Mouse (Mus musculus) heart, embryonic 14.5 days (tissue): ENCODE results near the gene Sptbn2. TPM values are rescaled to one million over a fixed set of nuclear protein-coding genes. Genes with fewer than 3 reads are reported as not detected.

Source experiments
- ATAC-seq: fragments of 200-750 bp; cut with Nextera tagmentation; 2 replicates; pipeline ENCODE4 v1.8.0; 2017; ENCODE audit warnings: low read depth, moderate TSS enrichment; ENCODE audit not compliant: insufficient number of reproducible peaks, insufficient read depth, low FRiP score
- H3K27ac ChIP-seq, 2 experiments: fragments of 200-500 bp in 1 of 2; fragments of 300-500 bp in 1 of 2; sonication (generic) in 1 of 2; replicated peaks in 1 of 2; 2 replicates each; pipeline ENCODE4 v1.5.1; 2012 to 2014; ENCODE audit warnings: low read depth in 2 of 2, low read length in 2 of 2, control low read depth in 1 of 2, mild to moderate bottlenecking in 1 of 2, mixed read lengths in 1 of 2; ENCODE audit not compliant: control insufficient read depth in 1 of 2, insufficient read depth in 1 of 2
- H3K27me3 ChIP-seq: fragments of 300-500 bp; sonication (generic); 2 replicates; pipeline ENCODE4 v1.6.1; 2014; ENCODE audit warnings: mild to moderate bottlenecking, low read length, control low read depth; ENCODE audit not compliant: control insufficient read depth, insufficient read depth
- H3K36me3 ChIP-seq: fragments of 300-500 bp; sonication (generic); 2 replicates; pipeline ENCODE4 v1.6.1; 2014; ENCODE audit warnings: mild to moderate bottlenecking, control low read depth, low read length, mixed read lengths; ENCODE audit not compliant: control insufficient read depth, insufficient read depth
- H3K4me1 ChIP-seq, 2 experiments: fragments of 200-500 bp in 1 of 2; fragments of 300-500 bp in 1 of 2; sonication (generic) in 1 of 2; 2 replicates each; pipeline ENCODE4 v1.6.1; 2012 to 2014; ENCODE audit warnings: low read length in 2 of 2, control low read depth in 1 of 2, mixed read lengths in 1 of 2; ENCODE audit not compliant: control insufficient read depth in 2 of 2, insufficient read depth in 2 of 2
- H3K4me2 ChIP-seq: fragments of 300-500 bp; sonication (generic); 2 replicates; pipeline ENCODE4 v1.6.1; 2014; ENCODE audit warnings: mild to moderate bottlenecking, low read length
- H3K4me3 ChIP-seq, 2 experiments: fragments of 200-500 bp in 1 of 2; fragments of 300-500 bp in 1 of 2; sonication (generic) in 1 of 2; 2 replicates each; pipeline ENCODE4 v1.5.1; 2012 to 2014; ENCODE audit warnings: low read length in 2 of 2, mild to moderate bottlenecking in 2 of 2, control low read depth in 1 of 2, low read depth in 1 of 2, moderate library complexity in 1 of 2; ENCODE audit not compliant: control insufficient read depth in 1 of 2, insufficient read depth in 1 of 2
- H3K9ac ChIP-seq: fragments of 300-500 bp; sonication (generic); 2 replicates; pipeline ENCODE4 v1.6.1; 2014; ENCODE audit warnings: mild to moderate bottlenecking, low read length
- H3K9me3 ChIP-seq: fragments of 300-500 bp; sonication (generic); 2 replicates; pipeline ENCODE4 v1.6.1; 2016; ENCODE audit warnings: low read length, control low read depth; ENCODE audit not compliant: control insufficient read depth
- WGBS: fragments of 180-500 bp; shearing (Covaris S2); extraction: QIAGEN DNeasy Blood & Tissue Kit; methylation state at CpG from one replicate; pipeline ENCODE4 v1.1.7; 2014; 5-methylcytosine and 5-hydroxymethylcytosine counted together
- polyA plus RNA-seq: library from polyadenylated mRNA; unstranded; fragments of >200 nt; fragmentation: Nextera tagmentation; extraction: Ambion mirVana; gene quantifications from 2 replicates; pipeline ENCODE4 v1.2.1, GENCODE M21; 2014

The Sptbn2 gene
- polyA plus RNA-seq, 1 experiment from 2014 or later, result 0.24 TPM

DNA sequence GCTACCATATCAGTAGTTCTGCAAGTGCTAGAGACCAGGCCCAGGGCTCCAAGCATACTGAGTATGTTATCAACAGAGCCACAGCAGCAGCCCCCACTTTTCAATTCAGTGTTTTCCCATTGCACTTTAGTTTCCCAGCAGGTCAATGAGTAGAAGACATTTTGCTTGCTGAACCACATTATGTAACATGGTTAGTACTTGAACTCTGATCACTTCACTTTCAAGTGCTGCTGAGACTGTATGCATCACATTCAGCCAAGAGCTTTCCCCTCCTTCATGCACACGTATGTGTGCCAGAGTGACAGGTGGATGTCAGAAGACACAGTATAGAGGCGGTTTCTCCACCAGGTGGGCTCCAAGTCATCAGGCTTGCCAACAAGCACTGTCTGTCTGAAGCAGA, 71.9 kb downstream of the Sptbn2 start:
- Histone ChIP-seq H3K4me1 (peaks cover 4 to 26% of the 10 kb centered on the region in 2 experiments; a peak in 3 of 4 replicates), H3K36me3 (peaks cover 95% of the 10 kb centered on the region), H3K27me3 (no peaks in the 10 kb centered on the region), H3K9me3 (no peaks in the 10 kb centered on the region), H3K9ac (no peak overlapping the region), H3K4me3 (no peak overlapping the region), H3K4me2 (no peak overlapping the region), H3K27ac (no peak overlapping the region)
- 75% methylated on average over 2 of the region's 2 CpGs for WGBS
- no peak for ATAC-seq

- Histone ChIP-seq H3K36me3 (peaks cover 94% of the 10 kb centered on the region), H3K27ac (peak overlapping the region in 1 of 2 experiments; percentile 46; a peak in 2 of 4 replicates)
Observed at GRCm38 (mm10) chr19:4785206-4785605, 74.2 kb downstream of the Sptbn2 start.

DNA sequence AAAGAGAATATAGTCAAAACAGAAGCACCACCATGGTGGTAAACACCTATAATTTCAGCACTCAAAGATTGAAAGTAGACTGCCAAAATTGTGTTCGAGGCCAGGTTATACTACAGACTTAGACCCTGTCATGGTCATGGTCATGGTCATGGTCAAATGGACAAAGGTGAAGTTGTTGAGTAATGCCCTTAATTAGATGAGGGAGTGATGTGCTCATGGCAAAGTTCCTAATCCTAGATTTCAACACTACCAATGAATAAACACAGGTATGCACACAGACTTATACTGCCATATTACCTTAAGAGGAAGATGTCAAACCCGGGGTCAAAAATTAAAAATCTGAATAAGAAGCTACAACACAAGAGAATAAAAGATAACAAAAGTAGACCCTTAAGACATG, 75.3 kb downstream of the Sptbn2 start:
- Histone ChIP-seq H3K4me3 (no peak overlapping the region), H3K9me3 (no peaks in the 10 kb centered on the region), H3K4me2 (no peak overlapping the region), H3K9ac (no peak overlapping the region), H3K4me1 (peaks cover 7 to 39% of the 10 kb centered on the region in 2 experiments), H3K27me3 (no peaks in the 10 kb centered on the region), H3K27ac (no peak overlapping the region), H3K36me3 (peaks cover 94% of the 10 kb centered on the region)
- 96% methylated on average over 2 of the region's 2 CpGs for WGBS
- no peak for ATAC-seq

More at GRCm38 (mm10) chr19:4785206-4785605, 74.2 kb downstream of the Sptbn2 start:
- H3K27me3 ChIP-seq, result no peaks in the 10 kb centered on the region
- H3K4me2 ChIP-seq, result no peak overlapping the region
- peaks cover 6 to 33% of the 10 kb centered on the region in 2 experiments for H3K4me1 ChIP-seq
- H3K4me3 ChIP-seq, result no peak overlapping the region
- 80% methylated on average over 7 of the region's 7 CpGs for WGBS
- H3K9ac ChIP-seq, result no peak overlapping the region
- ATAC-seq, result no peak
- H3K9me3 ChIP-seq, result no peaks in the 10 kb centered on the region

GRCm38 (mm10) chr19:4793281-4793830, 82.4 kb downstream of the Sptbn2 start:
- peak overlapping the region; percentile 85 for H3K9ac ChIP-seq
- H3K27me3 ChIP-seq, result no peaks in the 10 kb centered on the region
- ATAC-seq, result no peak
- WGBS, result under 1% methylated on average over 16 of the region's 16 CpGs
- H3K9me3 ChIP-seq, result no peaks in the 10 kb centered on the region
- peak overlapping the region; percentile 65 for H3K4me2 ChIP-seq
- H3K4me1 ChIP-seq, result peaks cover 6 to 35% of the 10 kb centered on the region in 2 experiments
- peak overlapping the region; percentile 71 to 86 for H3K4me3 ChIP-seq
- peaks cover 51% of the 10 kb centered on the region for H3K36me3 ChIP-seq
- peak overlapping the region; percentile 83 to 85 for H3K27ac ChIP-seq

GRCm38 (mm10) chr19:4793831-4794422, 83.0 kb downstream of the Sptbn2 start, which contains the start of gene Rbm4:
Gene Rbm4, minus strand, starts transcription at chr19:4793901.
- Histone ChIP-seq H3K36me3 (peaks cover 51% of the 10 kb centered on the region), H3K4me2 (peak within 1 kb of the TSS; percentile 88), H3K4me3 (peak within 1 kb of the TSS; percentile 71 to 86), H3K9me3 (no peaks in the 10 kb centered on the region), H3K4me1 (peaks cover 6 to 35% of the 10 kb centered on the region in 2 experiments), H3K9ac (peak within 1 kb of the TSS; percentile 85), H3K27me3 (no peaks in the 10 kb centered on the region), H3K27ac (peak within 1 kb of the TSS; percentile 83 to 85)
- peak; percentile 95 for ATAC-seq
- WGBS, result under 1% methylated on average over 31 of the region's 31 CpGs

DNA sequence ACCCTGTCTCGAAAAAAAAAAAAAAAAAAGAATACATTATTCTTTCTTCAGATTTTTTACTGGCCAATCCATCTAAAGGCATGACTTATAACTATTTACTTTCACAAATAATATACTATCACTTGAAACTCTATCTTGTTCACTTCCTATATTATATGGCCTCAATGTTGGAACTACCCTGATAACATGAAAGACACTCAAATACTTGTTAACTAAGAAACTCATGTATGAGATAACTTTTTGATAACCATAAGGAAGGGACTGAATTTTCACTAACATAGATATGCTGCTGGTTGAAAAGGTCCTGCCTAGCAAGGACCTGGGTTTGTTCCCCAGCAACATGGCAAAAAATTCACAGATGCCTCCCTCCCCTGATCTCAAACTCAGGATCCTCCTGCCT, 85.0 kb downstream of the Sptbn2 start:
- H3K4me2 ChIP-seq, result no peak overlapping the region
- H3K9me3 ChIP-seq, result no peaks in the 10 kb centered on the region
- no peak overlapping the region for H3K9ac ChIP-seq
- H3K4me3 ChIP-seq, result no peak overlapping the region
- no peak for ATAC-seq
- H3K4me1 ChIP-seq, result peaks cover 4 to 22% of the 10 kb centered on the region in 2 experiments
- 88% methylated on average over 1 of the region's 1 CpGs for WGBS
- no peak overlapping the region for H3K27ac ChIP-seq
- H3K36me3 ChIP-seq, result peaks cover 53% of the 10 kb centered on the region
- H3K27me3 ChIP-seq, result no peaks in the 10 kb centered on the region

GRCm38 (mm10) chr19:4797846-4798245, 86.9 kb downstream of the Sptbn2 start:
- H3K9ac ChIP-seq, result no peak overlapping the region
- H3K4me3 ChIP-seq, result no peak overlapping the region
- H3K4me1 ChIP-seq, result peaks cover 0 to 13% of the 10 kb centered on the region in 2 experiments; a peak in 2 of 4 replicates
- no peaks in the 10 kb centered on the region for H3K27me3 ChIP-seq
- no peak overlapping the region for H3K4me2 ChIP-seq
- no peaks in the 10 kb centered on the region for H3K9me3 ChIP-seq
- no peak overlapping the region for H3K27ac ChIP-seq
- WGBS, result 92% methylated on average over 2 of the region's 2 CpGs
- peaks cover 59% of the 10 kb centered on the region for H3K36me3 ChIP-seq
- no peak for ATAC-seq
